Mouse (Mus musculus): ENCODE data around the gene Sdr39u1. TPM values are rescaled to one million over a fixed set of nuclear protein-coding genes. Genes with fewer than 3 reads are reported as not detected.

The Sdr39u1 gene
- polyA plus RNA-seq, 1 experiment from 2014 or later = 79.8 TPM

DNA sequence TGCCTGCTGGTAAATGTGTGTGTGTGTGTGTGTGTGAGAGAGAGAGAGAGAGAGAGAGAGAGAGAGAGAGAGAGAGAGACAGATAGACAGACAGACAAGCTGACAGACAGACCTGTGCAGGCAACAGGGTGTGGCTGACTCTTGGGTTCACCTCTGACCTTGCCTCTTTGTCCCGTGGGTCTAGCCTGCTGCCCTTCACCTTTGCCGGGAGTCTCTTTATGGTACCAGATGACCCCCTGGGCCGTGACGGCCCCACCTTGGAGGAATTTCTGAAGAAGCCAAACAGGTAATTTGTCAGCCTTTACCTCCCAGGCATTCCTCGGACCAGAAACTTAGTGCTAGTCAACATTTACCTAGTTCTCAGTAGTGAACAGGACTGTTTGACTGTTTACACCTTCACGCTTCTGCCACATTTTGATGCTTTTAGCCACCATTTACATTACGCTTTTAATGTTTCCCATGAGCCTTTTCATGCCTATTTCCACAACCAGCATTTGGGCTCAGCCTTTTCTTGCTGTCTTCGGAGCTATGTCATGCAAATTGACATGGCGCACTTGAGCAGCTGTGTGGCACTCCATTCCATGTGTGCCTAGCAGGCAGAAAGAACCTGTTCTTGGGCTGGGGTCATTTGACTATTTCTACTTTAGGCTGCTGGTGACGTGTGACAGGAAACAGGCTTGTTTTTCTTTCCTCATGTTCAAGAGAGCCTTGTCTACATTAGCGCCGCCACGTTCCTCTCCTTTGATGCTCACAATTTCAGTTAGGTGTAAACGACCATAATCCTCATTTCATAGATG is 31.7 kb downstream of the Sdr39u1 start:
- peaks cover 18% of the 10 kb centered on the region for H3K4me1 ChIP-seq
- H3K27ac ChIP-seq = no peak overlapping the region
- ATAC-seq (ENCODE audit: insufficient number of reproducible peaks, insufficient read depth, low FRiP score, low TSS enrichment, low read depth) = no peak
- H3K4me2 ChIP-seq = no peak overlapping the region
- no peak overlapping the region for H3K9ac ChIP-seq
- H3K36me3 ChIP-seq = peaks cover 96% of the 10 kb centered on the region
- H3K4me3 ChIP-seq = no peak overlapping the region
- 85% methylated on average over 14 of the region's 14 CpGs for WGBS
- no peaks in the 10 kb centered on the region for H3K9me3 ChIP-seq
- no peaks in the 10 kb centered on the region for H3K27me3 ChIP-seq

DNA sequence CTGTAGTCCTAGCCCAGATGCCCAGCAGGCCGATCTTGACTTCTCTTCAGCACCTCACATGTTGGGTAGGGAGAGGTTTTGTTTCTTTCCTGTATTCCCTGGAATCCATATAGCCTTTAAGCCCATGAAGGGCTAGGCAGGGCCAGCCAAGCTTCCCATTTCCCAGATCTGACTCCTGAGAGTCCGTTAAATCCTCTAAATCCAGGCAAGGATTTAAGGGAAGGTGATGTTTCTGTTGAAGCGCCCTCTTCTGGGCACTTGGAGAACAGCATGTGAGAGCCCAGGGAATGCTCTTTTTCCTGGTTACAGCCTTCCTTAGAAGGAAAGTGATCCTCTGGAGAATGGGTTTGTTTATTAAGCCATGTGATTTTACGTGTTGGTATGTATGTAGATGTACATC is 33.1 kb downstream of the Sdr39u1 start:
- H3K9ac ChIP-seq = no peak overlapping the region
- H3K27ac ChIP-seq = no peak overlapping the region
- H3K36me3 ChIP-seq = peaks cover 87% of the 10 kb centered on the region
- H3K4me3 ChIP-seq = no peak overlapping the region
- ATAC-seq (ENCODE audit: insufficient number of reproducible peaks, insufficient read depth, low FRiP score, low TSS enrichment, low read depth) = no peak
- H3K27me3 ChIP-seq = no peaks in the 10 kb centered on the region
- H3K4me2 ChIP-seq = no peak overlapping the region
- peaks cover 23% of the 10 kb centered on the region for H3K4me1 ChIP-seq
- 40% methylated on average over 4 of the region's 4 CpGs for WGBS
- no peaks in the 10 kb centered on the region for H3K9me3 ChIP-seq

DNA sequence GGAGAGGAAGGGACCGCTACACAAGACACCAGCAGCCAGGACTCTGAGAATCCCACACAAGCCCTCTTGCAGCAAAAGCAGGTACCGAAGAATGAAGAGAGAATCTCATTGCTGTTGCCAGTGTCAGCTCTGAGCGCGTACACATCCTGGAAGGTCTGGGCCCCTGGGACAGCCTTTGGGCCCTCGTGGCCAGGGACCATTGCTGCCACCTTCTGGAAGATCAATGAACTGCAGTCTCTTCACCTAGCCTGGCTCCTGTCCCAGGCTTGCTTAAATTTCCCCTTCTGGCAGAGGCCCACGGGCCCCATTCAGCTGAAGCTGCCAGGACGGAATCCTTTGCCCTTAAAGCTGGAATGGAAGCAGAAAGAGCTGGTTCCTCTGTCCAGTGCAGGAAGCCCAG is 36.3 kb downstream of the Sdr39u1 start:
- Histone ChIP-seq H3K4me1 (peaks cover 46% of the 10 kb centered on the region), H3K9ac (no peak overlapping the region; the same call in 1 of the 2 replicates), H3K9me3 (no peaks in the 10 kb centered on the region), H3K36me3 (peaks cover 64% of the 10 kb centered on the region), H3K27ac (peak overlapping the region; percentile 51), H3K4me3 (no peak overlapping the region), H3K27me3 (no peaks in the 10 kb centered on the region), H3K4me2 (no peak overlapping the region)
- ATAC-seq (ENCODE audit: insufficient number of reproducible peaks, insufficient read depth, low FRiP score, low TSS enrichment, low read depth) = peak; percentile 58; the same call in 1 of the 2 replicates
- WGBS = 20% methylated on average over 7 of the region's 7 CpGs

DNA sequence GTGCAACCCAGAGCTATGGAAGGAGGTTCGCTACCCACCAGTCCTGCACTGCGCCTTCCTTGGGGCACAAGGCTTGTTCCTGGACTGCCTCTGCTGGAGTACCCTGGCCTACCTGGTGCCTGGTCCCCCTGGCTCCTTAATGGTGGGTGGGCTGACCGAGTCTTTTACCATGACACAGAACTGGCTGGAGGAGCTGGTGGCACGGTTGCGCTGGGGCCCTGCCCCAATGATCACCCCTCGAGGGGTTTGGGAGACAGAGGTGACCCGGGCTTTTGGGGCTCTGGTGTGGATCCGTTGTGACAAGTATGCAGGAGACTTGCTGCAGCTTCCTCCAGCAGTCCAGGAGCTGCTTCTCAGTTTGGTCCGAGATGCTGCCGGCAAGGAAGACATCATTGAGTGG is 37.1 kb downstream of the Sdr39u1 start:
- Histone ChIP-seq H3K27me3 (no peaks in the 10 kb centered on the region), H3K4me3 (no peak overlapping the region), H3K36me3 (peaks cover 60% of the 10 kb centered on the region), H3K9me3 (no peaks in the 10 kb centered on the region), H3K4me2 (no peak overlapping the region), H3K4me1 (peaks cover 54% of the 10 kb centered on the region), H3K9ac (0 out of 2 replicates have a peak overlapping the region, but pooled peaks have one; percentile 52), H3K27ac (peak overlapping the region; percentile 51; the same call in 1 of the 2 replicates)
- 92% methylated on average over 10 of the region's 10 CpGs for WGBS
- no peak for ATAC-seq (ENCODE audit: insufficient number of reproducible peaks, insufficient read depth, low FRiP score, low TSS enrichment, low read depth)

DNA sequence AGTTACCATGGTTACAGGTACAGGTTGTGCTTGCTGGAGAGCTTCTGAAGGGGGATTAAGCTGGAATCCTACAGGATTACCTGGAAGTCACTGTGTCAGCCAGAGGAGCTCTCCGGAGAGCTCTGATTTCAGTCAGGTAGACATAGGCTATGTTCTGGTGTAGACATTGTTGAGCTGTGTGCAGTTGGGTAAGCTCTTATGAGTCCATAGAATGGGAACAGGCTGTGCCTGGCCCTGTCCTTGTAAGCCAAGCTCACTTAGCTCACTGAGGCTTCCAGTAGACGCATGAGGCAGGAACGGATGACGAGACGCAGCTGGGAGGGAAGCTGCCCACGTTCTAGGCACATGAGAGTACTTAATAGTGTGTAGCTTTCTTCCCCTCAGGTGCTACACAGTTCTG is 37.9 kb downstream of the Sdr39u1 start:
- ATAC-seq (ENCODE audit: insufficient number of reproducible peaks, insufficient read depth, low FRiP score, low TSS enrichment, low read depth) = no peak
- Histone ChIP-seq H3K36me3 (peaks cover 60% of the 10 kb centered on the region), H3K27me3 (no peaks in the 10 kb centered on the region), H3K9ac (peak overlapping the region; percentile 36; the same call in 1 of the 2 replicates), H3K27ac (no peak overlapping the region), H3K9me3 (no peaks in the 10 kb centered on the region), H3K4me1 (peaks cover 62% of the 10 kb centered on the region), H3K4me3 (no peak overlapping the region), H3K4me2 (no peak overlapping the region)
- 47% methylated on average over 6 of the region's 6 CpGs for WGBS

DNA sequence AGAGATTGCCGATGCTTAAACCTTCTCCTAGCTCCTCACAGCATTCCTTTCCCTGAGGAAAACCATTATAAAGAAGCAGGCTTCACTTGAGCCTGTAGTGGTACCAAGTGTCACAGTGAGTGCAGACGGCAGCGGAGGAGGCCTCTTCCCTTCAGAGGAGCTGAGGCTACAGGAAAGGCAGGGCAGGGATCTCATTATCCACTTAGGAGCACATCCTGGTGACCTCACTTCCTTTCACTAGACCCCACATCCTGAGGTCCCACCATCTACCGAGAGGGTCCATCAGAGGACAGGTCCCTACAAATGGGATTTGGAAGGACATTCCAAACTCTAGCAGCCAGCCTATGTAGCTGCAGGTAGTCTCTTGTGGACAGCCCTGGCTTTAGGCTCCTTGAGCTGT is 42.5 kb downstream of the Sdr39u1 start:
- Histone ChIP-seq H3K9ac (peak overlapping the region; percentile 47), H3K4me1 (peaks cover 73% of the 10 kb centered on the region)
- 33% methylated on average over 4 of the region's 4 CpGs for WGBS

DNA sequence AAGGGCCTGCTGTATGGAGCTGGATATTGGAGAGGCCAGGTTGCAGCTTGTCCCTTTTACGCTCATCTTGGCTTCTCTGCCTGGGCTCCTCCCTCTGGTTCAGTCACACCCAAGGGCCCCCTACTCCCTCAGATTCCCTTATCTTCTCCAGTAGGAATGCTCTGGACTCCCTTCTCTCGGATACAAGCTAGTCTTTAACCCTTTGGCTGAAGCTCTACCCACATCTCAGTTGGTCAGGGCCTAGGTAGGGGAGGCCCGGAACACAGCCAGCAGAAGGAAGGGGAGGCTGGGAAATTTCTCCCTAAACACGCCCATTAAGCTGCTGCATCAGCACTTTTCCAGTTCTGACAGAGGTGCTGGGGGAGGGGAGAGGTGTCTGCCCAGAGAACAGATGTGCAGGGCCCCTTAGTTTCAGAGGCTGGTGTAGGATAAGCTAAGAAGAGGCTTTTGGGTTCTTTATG is 45.0 kb downstream of the Sdr39u1 start:
- H3K36me3 ChIP-seq = peaks cover 18% of the 10 kb centered on the region
- H3K4me3 ChIP-seq = peak overlapping the region; percentile 78
- H3K27ac ChIP-seq = peak overlapping the region; percentile 98
- H3K9ac ChIP-seq = peak overlapping the region; percentile 93
- H3K4me2 ChIP-seq = peak overlapping the region; percentile 93
- H3K9me3 ChIP-seq = no peaks in the 10 kb centered on the region
- ATAC-seq (ENCODE audit: insufficient number of reproducible peaks, insufficient read depth, low FRiP score, low TSS enrichment, low read depth) = no peak
- H3K27me3 ChIP-seq = no peaks in the 10 kb centered on the region
- WGBS = under 1% methylated on average over 4 of the region's 4 CpGs
- H3K4me1 ChIP-seq = peaks cover 74% of the 10 kb centered on the region

More for the DNA sequence above, 42.5 kb downstream of the Sdr39u1 start:
- Histone ChIP-seq H3K9me3 (no peaks in the 10 kb centered on the region), H3K27ac (no peak overlapping the region; the same call in 1 of the 2 replicates), H3K27me3 (no peaks in the 10 kb centered on the region), H3K36me3 (peaks cover 18% of the 10 kb centered on the region), H3K4me2 (peak overlapping the region; percentile 93), H3K4me3 (peak overlapping the region; percentile 24)
- no peak for ATAC-seq (ENCODE audit: insufficient number of reproducible peaks, insufficient read depth, low FRiP score, low TSS enrichment, low read depth)

DNA sequence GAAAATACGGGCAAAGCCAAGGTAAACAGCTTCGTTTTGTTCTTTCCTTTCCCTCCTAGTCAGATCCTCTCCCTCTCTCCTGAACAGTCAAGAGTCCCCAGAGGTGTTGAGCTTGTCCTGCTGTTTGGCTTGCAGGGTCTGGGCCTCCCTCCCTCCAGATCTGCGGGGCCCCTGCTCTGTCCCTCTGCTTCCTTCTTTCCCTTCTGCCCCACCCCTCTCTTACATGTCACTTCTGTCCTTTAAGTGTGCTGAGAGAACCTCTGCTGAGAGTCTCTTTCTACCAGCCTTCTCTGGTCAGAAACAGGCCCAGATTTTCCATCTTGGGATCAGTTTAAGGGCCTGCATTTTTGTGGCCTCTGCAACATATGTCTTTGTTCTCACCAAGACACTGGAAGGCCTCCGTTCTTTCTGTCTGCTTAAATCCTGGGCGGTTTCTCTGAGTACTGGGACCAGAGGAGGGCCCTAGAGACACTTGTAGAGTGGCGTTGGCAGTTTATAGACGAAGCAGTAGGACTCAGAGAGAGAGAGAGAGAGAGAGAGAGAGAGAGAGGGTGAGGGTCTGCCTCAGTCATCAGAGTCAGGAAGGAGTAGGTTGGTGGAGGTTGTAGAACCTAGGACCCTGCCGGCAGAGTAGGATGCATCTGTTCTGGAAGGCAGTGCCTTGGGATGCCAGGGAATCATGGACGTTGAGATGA is 45.5 kb downstream of the Sdr39u1 start:
- ATAC-seq (ENCODE audit: insufficient number of reproducible peaks, insufficient read depth, low FRiP score, low TSS enrichment, low read depth) = 0 out of 2 replicates have a peak, but pooled peaks have one; percentile 3
- peak overlapping the region; percentile 93 for H3K4me2 ChIP-seq
- no peaks in the 10 kb centered on the region for H3K9me3 ChIP-seq
- no peaks in the 10 kb centered on the region for H3K27me3 ChIP-seq
- peak overlapping the region; percentile 93 for H3K9ac ChIP-seq
- peak overlapping the region; percentile 78 for H3K4me3 ChIP-seq
- H3K27ac ChIP-seq = peak overlapping the region; percentile 98
- under 1% methylated on average over 9 of the region's 9 CpGs for WGBS
- peaks cover 70% of the 10 kb centered on the region for H3K4me1 ChIP-seq
- H3K36me3 ChIP-seq = peaks cover 17% of the 10 kb centered on the region

DNA sequence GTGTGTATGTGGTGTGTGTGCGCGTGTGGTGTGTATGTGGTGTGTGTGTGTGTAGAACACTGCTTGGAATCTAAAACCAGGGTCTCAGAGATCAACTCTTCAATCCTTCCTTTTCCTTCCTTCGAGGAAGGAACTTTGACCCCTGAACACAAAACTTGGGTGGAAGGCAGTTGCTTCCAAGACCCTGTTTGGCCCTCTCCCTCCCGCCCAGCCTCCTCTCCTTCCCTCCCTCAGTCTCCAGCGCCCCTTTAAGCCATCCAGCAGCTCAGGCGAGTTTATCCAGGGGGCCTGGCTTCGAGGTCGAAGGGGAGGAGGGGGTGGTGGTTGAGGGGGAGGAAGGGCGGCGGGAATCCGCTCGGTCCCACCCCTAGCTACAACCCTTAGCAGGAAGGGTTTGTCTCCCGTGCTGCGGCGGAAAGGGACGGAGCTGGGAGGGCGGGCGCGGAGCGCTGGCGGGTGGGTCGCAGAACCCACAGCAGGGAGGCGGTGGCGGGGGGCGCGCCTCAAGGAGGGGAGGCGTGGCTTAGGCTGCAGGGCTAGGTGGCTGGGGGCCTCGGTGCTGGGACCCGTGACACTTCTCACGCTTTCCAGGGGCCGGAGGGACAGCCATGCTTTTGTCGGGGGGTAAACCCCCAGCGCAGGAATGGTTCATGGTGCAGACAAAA is 46.3 kb downstream of the Sdr39u1 start, which contains the start of gene Nynrin:
Gene Nynrin (plus strand): TSS at position 390 of the 665 bp plus-strand sequence.
- no peaks in the 10 kb centered on the region for H3K9me3 ChIP-seq
- H3K4me2 ChIP-seq = peak within 1 kb of the TSS; percentile 93
- H3K27ac ChIP-seq = peak within 1 kb of the TSS; percentile 98
- peak; percentile 87 for ATAC-seq (ENCODE audit: insufficient number of reproducible peaks, insufficient read depth, low FRiP score, low TSS enrichment, low read depth)
- H3K4me1 ChIP-seq = peaks cover 62% of the 10 kb centered on the region
- H3K36me3 ChIP-seq = peaks cover 9% of the 10 kb centered on the region
- peak within 1 kb of the TSS; percentile 78 for H3K4me3 ChIP-seq
- WGBS = 1% methylated on average over 30 of the region's 33 CpGs
- H3K9ac ChIP-seq = peak within 1 kb of the TSS; percentile 93
- no peaks in the 10 kb centered on the region for H3K27me3 ChIP-seq

DNA sequence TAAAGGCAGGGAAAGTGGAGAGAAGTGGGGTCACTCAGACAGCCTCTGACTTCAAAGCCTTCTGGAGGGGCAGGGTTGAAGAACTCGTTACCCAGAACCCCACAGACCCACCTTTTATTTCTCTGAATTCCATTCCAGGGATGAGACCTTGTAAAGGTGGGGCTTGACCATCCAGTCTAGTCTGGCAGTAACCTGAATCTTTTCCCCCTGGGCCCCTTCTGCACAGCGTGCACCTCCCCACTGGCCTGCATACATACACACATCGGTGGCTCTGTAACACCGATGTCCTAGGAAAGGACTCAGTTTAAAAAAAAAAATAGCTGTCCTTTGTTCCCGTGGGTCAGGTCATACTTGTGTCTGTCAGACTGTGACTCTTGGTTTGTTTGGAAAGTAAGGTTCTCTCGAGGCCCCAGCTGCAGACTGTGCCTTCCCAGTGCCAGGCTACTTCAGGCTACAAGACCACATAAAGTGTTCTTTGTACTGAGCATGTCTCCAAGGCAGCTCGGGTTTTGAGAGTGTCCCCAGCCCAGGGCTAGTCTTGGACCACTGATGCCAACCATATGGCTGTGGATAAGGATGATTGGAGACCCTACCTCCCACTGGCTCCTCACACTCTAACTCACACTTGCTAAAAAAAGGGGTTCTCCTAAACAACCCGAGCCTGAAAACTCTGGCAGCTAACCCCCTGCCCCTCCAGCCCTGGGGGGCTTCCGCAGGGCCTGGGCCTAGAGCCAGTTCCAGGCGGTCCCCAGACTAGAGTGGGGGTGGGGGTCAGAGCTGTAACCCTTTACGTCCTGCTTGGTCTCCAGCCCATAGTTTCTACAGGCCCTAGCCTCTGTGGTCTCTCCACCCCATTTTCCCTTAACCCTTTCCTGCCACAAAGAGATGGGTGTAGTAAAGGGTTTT is 47.2 kb downstream of the Sdr39u1 start:
- H3K9ac ChIP-seq = peak overlapping the region; percentile 93
- peak overlapping the region; percentile 98 for H3K27ac ChIP-seq
- H3K27me3 ChIP-seq = no peaks in the 10 kb centered on the region
- no peaks in the 10 kb centered on the region for H3K9me3 ChIP-seq
- peaks cover 5% of the 10 kb centered on the region for H3K36me3 ChIP-seq
- H3K4me3 ChIP-seq = peak overlapping the region; percentile 78
- H3K4me2 ChIP-seq = peak overlapping the region; percentile 93
- WGBS = 3% methylated on average over 11 of the region's 11 CpGs
- peaks cover 53% of the 10 kb centered on the region for H3K4me1 ChIP-seq
- ATAC-seq (ENCODE audit: insufficient number of reproducible peaks, insufficient read depth, low FRiP score, low TSS enrichment, low read depth) = peak; percentile 86
